Mouse (Mus musculus): Measurements from ENCODE around the gene Cd47. TPM values are rescaled to one million over a fixed set of nuclear protein-coding genes. Genes with fewer than 3 reads are reported as not detected.
A peak's percentile ranks its signal among the peaks of the same experiment; 100 is the strongest.

Gene Cd47
- polyA plus RNA-seq, 1 experiment from 2014 or later, result 286 TPM

DNA sequence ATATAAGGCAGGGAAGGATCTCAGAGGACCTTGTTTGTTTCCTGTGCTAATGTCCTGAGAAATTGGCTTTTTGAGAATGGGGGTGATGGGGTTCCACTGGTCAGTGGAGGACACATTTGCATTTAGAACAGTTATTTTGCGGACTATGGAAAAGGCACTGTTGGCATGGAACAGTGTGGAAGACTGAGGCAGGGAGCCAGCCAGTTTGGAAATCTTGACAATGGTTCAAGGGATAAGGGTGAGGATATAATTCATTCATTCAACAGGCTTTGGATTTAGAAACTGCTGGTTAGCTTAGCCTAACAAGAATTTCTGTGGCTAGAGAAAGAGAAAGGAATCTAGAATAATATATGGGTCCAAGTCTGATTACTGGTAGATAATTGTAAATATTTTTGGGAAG is 61.7 kb downstream of the Cd47 start:
- H3K4me1 ChIP-seq (ENCODE audit: insufficient read depth), result peaks cover 47% of the 10 kb centered on the region
- 100% methylated on average over 1 of the region's 1 CpGs for WGBS (ENCODE audit: insufficient replicate concordance)
- H3K9me3 ChIP-seq (ENCODE audit: low read length), result no peaks in the 10 kb centered on the region
- H3K36me3 ChIP-seq (replicated peaks; ENCODE audit: insufficient read depth, low read length), result peaks cover 60% of the 10 kb centered on the region
- DNase-seq, result no peak
- TF ChIP-seq EP300 (IDR thresholded peaks at IDR 0.05; ENCODE audit: low read depth) (no peak), CTCF (IDR thresholded peaks at IDR 0.05; ENCODE audit: low read depth) (no peak)
- no peak for ATAC-seq
- H3K9ac ChIP-seq (replicated peaks), result no peak overlapping the region
- no peak overlapping the region for H3K27ac ChIP-seq (ENCODE audit: low read depth)
- no peak overlapping the region for H3K4me2 ChIP-seq (ENCODE audit: low read depth, low read length)
- H3K27me3 ChIP-seq (ENCODE audit: insufficient read depth, low read length), result no peaks in the 10 kb centered on the region
- no peak overlapping the region for H3K4me3 ChIP-seq (ENCODE audit: low read depth, low read length)

DNA sequence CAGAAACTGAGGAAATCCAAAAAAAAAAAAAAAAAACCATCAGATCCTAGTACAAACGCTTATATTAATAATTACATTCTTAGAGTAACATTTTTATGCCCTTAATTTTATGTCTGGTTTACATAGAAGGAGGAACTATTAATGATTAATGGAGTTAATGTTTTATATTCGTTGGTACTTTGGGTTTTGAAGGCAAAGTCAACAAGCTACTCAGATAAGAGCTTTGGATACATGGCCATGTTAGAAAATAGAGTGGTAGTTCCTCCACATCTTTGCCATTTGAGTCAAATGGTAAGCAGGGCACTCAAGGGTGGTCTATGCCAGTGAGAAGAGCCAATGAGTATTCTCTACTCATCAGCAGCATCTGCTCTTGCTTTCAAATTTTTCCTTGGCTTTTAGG is 66.3 kb downstream of the Cd47 start:
- Histone ChIP-seq H3K4me1 (ENCODE audit: insufficient read depth) (peaks cover 21% of the 10 kb centered on the region), H3K27me3 (ENCODE audit: insufficient read depth, low read length) (no peaks in the 10 kb centered on the region), H3K9me3 (ENCODE audit: low read length) (no peaks in the 10 kb centered on the region), H3K36me3 (replicated peaks; ENCODE audit: insufficient read depth, low read length) (peaks cover 78% of the 10 kb centered on the region), H3K4me2 (ENCODE audit: low read depth, low read length) (peak overlapping the region; percentile 48), H3K4me3 (ENCODE audit: low read depth, low read length) (no peak overlapping the region), H3K27ac (ENCODE audit: low read depth) (peak overlapping the region; percentile 70), H3K9ac (replicated peaks) (no peak overlapping the region)
- TF ChIP-seq CTCF (IDR thresholded peaks at IDR 0.05; ENCODE audit: low read depth) (no peak), EP300 (IDR thresholded peaks at IDR 0.05; ENCODE audit: low read depth) (no peak)
- WGBS (ENCODE audit: insufficient replicate concordance), result 49% methylated on average over 2 of the region's 2 CpGs
- DNase-seq (no peak), ATAC-seq (peak; percentile 66)

DNA sequence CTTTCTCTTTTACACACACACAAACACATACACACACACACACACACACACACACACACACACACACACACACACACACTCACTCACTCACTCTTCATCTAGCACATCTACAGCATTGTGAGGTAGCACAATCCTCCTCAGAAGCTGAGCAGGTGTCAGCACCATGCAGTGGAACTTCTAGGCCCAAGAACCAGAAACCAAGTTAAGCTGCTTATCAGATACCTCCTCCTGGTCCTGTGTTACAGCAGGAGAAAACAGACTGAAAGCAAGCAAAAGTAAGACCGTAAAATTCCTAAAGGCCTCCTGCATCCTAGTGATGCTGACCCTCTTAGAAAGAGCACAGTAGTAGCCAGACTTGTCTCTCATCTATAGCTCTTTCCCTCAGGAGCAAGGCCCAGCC is 67.9 kb downstream of the Cd47 start:
- ATAC-seq (no peak), DNase-seq (no peak)
- H3K36me3 ChIP-seq (replicated peaks; ENCODE audit: insufficient read depth, low read length), result peaks cover 71% of the 10 kb centered on the region
- no peak overlapping the region for H3K4me3 ChIP-seq (ENCODE audit: low read depth, low read length)
- WGBS (ENCODE audit: insufficient replicate concordance), result 87% methylated on average over 1 of the region's 1 CpGs
- H3K27me3 ChIP-seq (ENCODE audit: insufficient read depth, low read length), result no peaks in the 10 kb centered on the region
- H3K9me3 ChIP-seq (ENCODE audit: low read length), result no peaks in the 10 kb centered on the region
- H3K27ac ChIP-seq (ENCODE audit: low read depth), result no peak overlapping the region
- TF ChIP-seq EP300 (IDR thresholded peaks at IDR 0.05; ENCODE audit: low read depth) (no peak), CTCF (IDR thresholded peaks at IDR 0.05; ENCODE audit: low read depth) (no peak)
- peaks cover 13% of the 10 kb centered on the region for H3K4me1 ChIP-seq (ENCODE audit: insufficient read depth)
- no peak overlapping the region for H3K4me2 ChIP-seq (ENCODE audit: low read depth, low read length)
- H3K9ac ChIP-seq (replicated peaks), result no peak overlapping the region

DNA sequence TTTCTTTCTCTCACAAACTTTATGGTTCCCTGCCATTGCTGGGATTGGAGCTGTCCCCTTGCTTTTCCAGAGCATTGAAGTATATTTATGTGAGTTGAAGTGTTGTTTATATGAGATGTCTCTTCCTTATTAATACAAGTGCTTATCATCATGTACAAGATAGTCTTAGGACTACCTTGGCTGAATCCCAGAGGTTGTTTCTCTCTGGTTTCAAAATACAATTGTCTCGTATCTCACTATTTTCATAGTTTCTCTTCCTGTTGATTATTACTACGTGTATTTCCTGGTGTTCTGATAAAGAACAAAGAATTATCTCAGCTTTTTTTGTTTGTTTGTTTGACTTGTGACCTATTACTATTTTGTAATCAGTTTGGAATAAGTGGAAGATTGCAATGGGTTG is 73.6 kb downstream of the Cd47 start:
- 0 out of 2 replicates have a peak overlapping the region, but pooled peaks have one; percentile 0 for H3K4me2 ChIP-seq (ENCODE audit: low read depth, low read length)
- peaks cover 16% of the 10 kb centered on the region for H3K4me1 ChIP-seq (ENCODE audit: insufficient read depth)
- ATAC-seq (no peak), DNase-seq (no peak)
- no peak overlapping the region for H3K9ac ChIP-seq (replicated peaks)
- H3K4me3 ChIP-seq (ENCODE audit: low read depth, low read length), result no peak overlapping the region
- TF ChIP-seq CTCF (IDR thresholded peaks at IDR 0.05; ENCODE audit: low read depth), result no peak
- TF ChIP-seq EP300 (IDR thresholded peaks at IDR 0.05; ENCODE audit: low read depth), result no peak
- H3K27ac ChIP-seq (ENCODE audit: low read depth), result 0 out of 2 replicates have a peak overlapping the region, but pooled peaks have one; percentile 23
- WGBS (ENCODE audit: insufficient replicate concordance), result 23% methylated on average over 2 of the region's 2 CpGs
- H3K36me3 ChIP-seq (replicated peaks; ENCODE audit: insufficient read depth, low read length), result peaks cover 71% of the 10 kb centered on the region
- no peaks in the 10 kb centered on the region for H3K27me3 ChIP-seq (ENCODE audit: insufficient read depth, low read length)
- no peaks in the 10 kb centered on the region for H3K9me3 ChIP-seq (ENCODE audit: low read length)

DNA sequence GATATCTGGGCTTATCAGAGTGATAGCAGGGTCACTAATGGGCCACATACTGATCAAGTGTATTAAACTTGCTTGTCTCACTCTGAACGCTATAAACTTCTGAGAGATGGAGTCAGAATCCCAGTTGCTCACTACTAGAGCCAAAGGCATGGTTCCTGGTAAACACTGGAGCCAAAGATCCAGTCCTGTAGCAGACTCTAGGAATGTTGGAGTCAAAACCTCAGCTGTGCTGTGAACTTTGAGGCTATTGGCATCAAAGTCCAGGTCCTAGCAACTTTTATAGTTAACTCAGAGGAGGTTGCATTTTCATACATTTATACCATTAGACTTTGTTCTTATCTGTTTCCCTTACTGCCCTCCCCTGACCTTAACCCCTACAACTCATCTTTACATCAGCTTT is 74.2 kb downstream of the Cd47 start:
- 0 out of 2 replicates have a peak overlapping the region, but pooled peaks have one; percentile 23 for H3K27ac ChIP-seq (ENCODE audit: low read depth)
- no peak for TF ChIP-seq CTCF (IDR thresholded peaks at IDR 0.05; ENCODE audit: low read depth)
- no peak for TF ChIP-seq EP300 (IDR thresholded peaks at IDR 0.05; ENCODE audit: low read depth)
- 67% methylated on average over 1 of the region's 1 CpGs for WGBS (ENCODE audit: insufficient replicate concordance)
- no peaks in the 10 kb centered on the region for H3K27me3 ChIP-seq (ENCODE audit: insufficient read depth, low read length)
- H3K4me3 ChIP-seq (ENCODE audit: low read depth, low read length), result no peak overlapping the region
- H3K4me2 ChIP-seq (ENCODE audit: low read depth, low read length), result no peak overlapping the region
- H3K36me3 ChIP-seq (replicated peaks; ENCODE audit: insufficient read depth, low read length), result peaks cover 71% of the 10 kb centered on the region
- ATAC-seq, result no peak
- H3K4me1 ChIP-seq (ENCODE audit: insufficient read depth), result peaks cover 18% of the 10 kb centered on the region
- no peak for DNase-seq
- no peak overlapping the region for H3K9ac ChIP-seq (replicated peaks)
- H3K9me3 ChIP-seq (ENCODE audit: low read length), result no peaks in the 10 kb centered on the region

DNA sequence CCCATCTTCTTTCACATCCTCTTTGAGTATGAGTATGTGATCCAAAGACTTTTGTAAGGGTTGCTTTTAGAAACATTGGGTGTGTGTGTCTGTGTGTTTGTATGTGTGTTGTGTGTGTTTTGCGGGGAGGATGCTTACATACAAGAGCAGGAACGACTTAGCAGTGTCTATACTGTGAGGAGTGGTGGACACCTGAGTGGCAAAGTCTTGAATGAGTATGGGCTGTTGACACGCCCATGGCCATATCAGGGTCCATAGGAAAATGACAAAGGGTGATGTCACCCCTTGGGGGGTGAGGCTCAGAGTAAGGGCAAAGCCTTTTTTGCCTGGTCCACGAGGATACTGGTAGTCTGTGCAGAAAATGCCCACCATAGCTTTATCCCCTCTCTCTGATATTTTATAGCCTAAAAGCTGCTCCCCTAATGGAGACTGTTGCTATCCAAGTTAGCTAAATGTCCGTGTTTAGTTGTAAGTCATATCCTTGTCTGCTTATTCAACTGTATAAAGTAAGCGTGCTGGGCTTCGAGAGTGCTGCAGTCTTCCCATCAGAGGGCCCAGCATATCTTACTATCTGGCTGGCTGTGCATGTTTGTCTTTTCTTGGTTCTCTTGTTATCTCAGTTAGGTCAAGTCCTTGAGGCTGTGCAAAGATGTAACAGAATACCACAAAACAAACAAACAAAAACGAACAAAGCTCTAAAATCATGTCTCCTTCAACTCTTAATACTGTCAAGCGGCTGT is 76.1 kb downstream of the Cd47 start:
- Histone ChIP-seq H3K4me2 (ENCODE audit: low read depth, low read length) (no peak overlapping the region), H3K27ac (ENCODE audit: low read depth) (no peak overlapping the region), H3K4me1 (ENCODE audit: insufficient read depth) (peaks cover 19% of the 10 kb centered on the region), H3K9me3 (ENCODE audit: low read length) (no peaks in the 10 kb centered on the region), H3K36me3 (replicated peaks; ENCODE audit: insufficient read depth, low read length) (peaks cover 69% of the 10 kb centered on the region), H3K27me3 (ENCODE audit: insufficient read depth, low read length) (no peaks in the 10 kb centered on the region), H3K9ac (replicated peaks) (no peak overlapping the region), H3K4me3 (ENCODE audit: low read depth, low read length) (no peak overlapping the region)
- 62% methylated on average over 9 of the region's 9 CpGs for WGBS (ENCODE audit: insufficient replicate concordance)
- TF ChIP-seq CTCF (IDR thresholded peaks at IDR 0.05; ENCODE audit: low read depth), result no peak
- TF ChIP-seq EP300 (IDR thresholded peaks at IDR 0.05; ENCODE audit: low read depth), result no peak
- DNase-seq (no peak), ATAC-seq (no peak)

All from liver, postnatal 0 days (tissue).